Mouse (Mus musculus) midbrain, embryonic 13.5 days (tissue): ENCODE measurements at regions not wholly inside any gene's neighbourhood (a gene's known extent, or its start where the extent isn't known, plus 50 kb on each side); places are given as distances from the start of the nearest gene placed in this dataset.

Experiments used
- ATAC-seq: fragments of 200-750 bp; cut with Nextera tagmentation; 2 replicates; pipeline ENCODE4 v1.8.0; 2017; ENCODE audit warnings: mild to moderate bottlenecking, moderate TSS enrichment, moderate library complexity
- H3K27ac ChIP-seq: fragments of 300-500 bp; sonication (generic); 2 replicates; pipeline ENCODE4 v1.5.1; 2015; ENCODE audit warnings: inconsistent platforms, mild to moderate bottlenecking, moderate library complexity
- H3K27me3 ChIP-seq: fragments of 300-500 bp; sonication (generic); 2 replicates; pipeline ENCODE4 v1.6.1; 2015; ENCODE audit warnings: mild to moderate bottlenecking, inconsistent platforms
- H3K36me3 ChIP-seq: fragments of 300-500 bp; sonication (generic); 2 replicates; pipeline ENCODE4 v1.6.1; 2015; ENCODE audit warnings: mild to moderate bottlenecking, inconsistent platforms
- H3K4me1 ChIP-seq: fragments of 300-500 bp; sonication (generic); replicated peaks from 2 replicates; pipeline ENCODE4 v1.6.1; 2015; ENCODE audit warnings: inconsistent platforms
- H3K4me2 ChIP-seq: fragments of 300-500 bp; sonication (generic); replicated peaks from 2 replicates; pipeline ENCODE4 v1.6.1; 2015; ENCODE audit warnings: moderate library complexity, mild to moderate bottlenecking, inconsistent platforms
- H3K4me3 ChIP-seq: fragments of 300-500 bp; sonication (generic); replicated peaks from 2 replicates; pipeline ENCODE4 v1.5.1; 2015; ENCODE audit warnings: mild to moderate bottlenecking, inconsistent platforms
- H3K9ac ChIP-seq: fragments of 300-500 bp; sonication (generic); replicated peaks from 2 replicates; pipeline ENCODE4 v1.6.1; 2015; ENCODE audit warnings: mild to moderate bottlenecking, inconsistent platforms
- H3K9me3 ChIP-seq: fragments of 300-500 bp; sonication (generic); 2 replicates; pipeline ENCODE4 v1.6.1; 2016; ENCODE audit warnings: mild to moderate bottlenecking, inconsistent platforms
- WGBS: fragments of 180-500 bp; shearing (Covaris S2); methylation state at CpG from one replicate; pipeline ENCODE4 v1.1.7; 2015; 5-methylcytosine and 5-hydroxymethylcytosine counted together

GRCm38 (mm10) chr9:23911851-23912250 is 185.9 kb upstream of the Npsr1 start:
- Histone ChIP-seq H3K4me1 (no peaks in the 10 kb centered on the region), H3K27me3 (no peaks in the 10 kb centered on the region), H3K36me3 (no peaks in the 10 kb centered on the region), H3K27ac (no peak overlapping the region), H3K9me3 (no peaks in the 10 kb centered on the region), H3K9ac (no peak overlapping the region), H3K4me3 (no peak overlapping the region), H3K4me2 (no peak overlapping the region)
- WGBS: 95% methylated on average over 1 of the region's 1 CpGs
- ATAC-seq: no peak

- H3K4me2 ChIP-seq: no peak overlapping the region
- H3K4me3 ChIP-seq: no peak overlapping the region
- no peaks in the 10 kb centered on the region for H3K36me3 ChIP-seq
- no peak overlapping the region for H3K9ac ChIP-seq
- H3K27ac ChIP-seq: no peak overlapping the region
- H3K4me1 ChIP-seq: peaks cover 4% of the 10 kb centered on the region; the same call in 1 of the 2 replicates
- H3K27me3 ChIP-seq: no peaks in the 10 kb centered on the region
- H3K9me3 ChIP-seq: no peaks in the 10 kb centered on the region
- 89% methylated on average over 5 of the region's 5 CpGs for WGBS
- no peak for ATAC-seq
Measured at GRCm38 (mm10) chr9:23917345-23917744, 180.5 kb upstream of the Npsr1 start.

- peak overlapping the region; percentile 51; the same call in 1 of the 2 replicates for H3K27ac ChIP-seq
Measured at GRCm38 (mm10) chr9:23919191-23919904, 178.4 kb upstream of the Npsr1 start.

GRCm38 (mm10) chr9:23932185-23932584 is 165.6 kb upstream of the Npsr1 start:
- H3K4me2 ChIP-seq: no peak overlapping the region
- ATAC-seq: no peak
- H3K36me3 ChIP-seq: no peaks in the 10 kb centered on the region
- no peak overlapping the region for H3K27ac ChIP-seq
- H3K4me1 ChIP-seq: no peaks in the 10 kb centered on the region
- H3K9ac ChIP-seq: no peak overlapping the region
- no peaks in the 10 kb centered on the region for H3K9me3 ChIP-seq
- no peak overlapping the region for H3K4me3 ChIP-seq
- H3K27me3 ChIP-seq: no peaks in the 10 kb centered on the region

More at GRCm38 (mm10) chr9:23919191-23919904, 178.4 kb upstream of the Npsr1 start:
- Histone ChIP-seq H3K36me3 (no peaks in the 10 kb centered on the region), H3K9ac (no peak overlapping the region), H3K4me2 (no peak overlapping the region), H3K9me3 (no peaks in the 10 kb centered on the region), H3K4me3 (no peak overlapping the region), H3K27me3 (no peaks in the 10 kb centered on the region), H3K4me1 (peaks cover 4% of the 10 kb centered on the region; the same call in 1 of the 2 replicates)
- peak; percentile 92 for ATAC-seq
- WGBS: 45% methylated on average over 3 of the region's 3 CpGs

- Histone ChIP-seq H3K36me3 (no peaks in the 10 kb centered on the region), H3K27me3 (no peaks in the 10 kb centered on the region), H3K4me2 (no peak overlapping the region), H3K9me3 (no peaks in the 10 kb centered on the region), H3K4me1 (no peaks in the 10 kb centered on the region), H3K4me3 (no peak overlapping the region), H3K27ac (no peak overlapping the region), H3K9ac (no peak overlapping the region)
- ATAC-seq: no peak
- 79% methylated on average over 3 of the region's 3 CpGs for WGBS
Measured at GRCm38 (mm10) chr9:23934282-23934681, 163.5 kb upstream of the Npsr1 start.

- H3K4me3 ChIP-seq: no peak overlapping the region
- H3K27ac ChIP-seq: no peak overlapping the region
- H3K4me2 ChIP-seq: no peak overlapping the region
- no peaks in the 10 kb centered on the region for H3K9me3 ChIP-seq
- no peak for ATAC-seq
- no peaks in the 10 kb centered on the region for H3K4me1 ChIP-seq
- H3K9ac ChIP-seq: no peak overlapping the region
- WGBS: 94% methylated on average over 2 of the region's 2 CpGs
- H3K36me3 ChIP-seq: no peaks in the 10 kb centered on the region
- H3K27me3 ChIP-seq: no peaks in the 10 kb centered on the region
Measured at GRCm38 (mm10) chr9:23952543-23952942, 145.3 kb upstream of the Npsr1 start.

- no peak for ATAC-seq
- Histone ChIP-seq H3K4me1 (no peaks in the 10 kb centered on the region), H3K4me3 (no peak overlapping the region)
Measured at GRCm38 (mm10) chr9:23956593-23956992, 141.2 kb upstream of the Npsr1 start.

GRCm38 (mm10) chr9:23969736-23970135 is 128.1 kb upstream of the Npsr1 start:
- no peak for ATAC-seq
- Histone ChIP-seq H3K4me3 (no peak overlapping the region), H3K27me3 (no peaks in the 10 kb centered on the region), H3K9ac (no peak overlapping the region), H3K27ac (no peak overlapping the region), H3K4me1 (no peaks in the 10 kb centered on the region), H3K36me3 (no peaks in the 10 kb centered on the region), H3K4me2 (no peak overlapping the region), H3K9me3 (no peaks in the 10 kb centered on the region)
- WGBS: 84% methylated on average over 2 of the region's 2 CpGs

More at GRCm38 (mm10) chr9:23956593-23956992, 141.2 kb upstream of the Npsr1 start:
- Histone ChIP-seq H3K27me3 (no peaks in the 10 kb centered on the region), H3K9ac (no peak overlapping the region), H3K9me3 (no peaks in the 10 kb centered on the region), H3K4me2 (no peak overlapping the region), H3K27ac (no peak overlapping the region), H3K36me3 (no peaks in the 10 kb centered on the region)

- H3K9ac ChIP-seq: no peak overlapping the region
- H3K27me3 ChIP-seq: no peaks in the 10 kb centered on the region
- no peaks in the 10 kb centered on the region for H3K9me3 ChIP-seq
- no peak overlapping the region for H3K4me2 ChIP-seq
- ATAC-seq: no peak
- no peak overlapping the region for H3K4me3 ChIP-seq
- no peaks in the 10 kb centered on the region for H3K4me1 ChIP-seq
- H3K36me3 ChIP-seq: no peaks in the 10 kb centered on the region
- 73% methylated on average over 1 of the region's 1 CpGs for WGBS
- no peak overlapping the region for H3K27ac ChIP-seq
Measured at GRCm38 (mm10) chr9:23973206-23973605, 124.6 kb upstream of the Npsr1 start.

GRCm38 (mm10) chr9:23977574-23977973 is 120.2 kb upstream of the Npsr1 start:
- Histone ChIP-seq H3K27me3 (no peaks in the 10 kb centered on the region), H3K36me3 (no peaks in the 10 kb centered on the region), H3K9ac (no peak overlapping the region), H3K27ac (no peak overlapping the region), H3K9me3 (no peaks in the 10 kb centered on the region), H3K4me1 (no peaks in the 10 kb centered on the region), H3K4me3 (no peak overlapping the region), H3K4me2 (no peak overlapping the region)
- WGBS: 88% methylated on average over 4 of the region's 4 CpGs
- ATAC-seq: no peak

GRCm38 (mm10) chr9:24006353-24006752 is 91.4 kb upstream of the Npsr1 start:
- Histone ChIP-seq H3K4me1 (no peaks in the 10 kb centered on the region), H3K36me3 (no peaks in the 10 kb centered on the region), H3K27ac (no peak overlapping the region), H3K9me3 (no peaks in the 10 kb centered on the region), H3K27me3 (no peaks in the 10 kb centered on the region), H3K9ac (no peak overlapping the region), H3K4me2 (no peak overlapping the region), H3K4me3 (no peak overlapping the region)
- no peak for ATAC-seq
- 95% methylated on average over 1 of the region's 1 CpGs for WGBS

- ATAC-seq: no peak
Measured at GRCm38 (mm10) chr9:24038274-24038673, 59.5 kb upstream of the Npsr1 start.

More at GRCm38 (mm10) chr9:24038274-24038673, 59.5 kb upstream of the Npsr1 start:
- H3K4me2 ChIP-seq: no peak overlapping the region
- no peaks in the 10 kb centered on the region for H3K27me3 ChIP-seq
- H3K9me3 ChIP-seq: no peaks in the 10 kb centered on the region
- H3K4me3 ChIP-seq: no peak overlapping the region
- no peak overlapping the region for H3K9ac ChIP-seq
- no peaks in the 10 kb centered on the region for H3K4me1 ChIP-seq
- H3K36me3 ChIP-seq: no peaks in the 10 kb centered on the region
- no peak overlapping the region for H3K27ac ChIP-seq
- 76% methylated on average over 4 of the region's 4 CpGs for WGBS
